21 mouse cellular contexts compared by ENCODE assay signal in genomic region chr12:118510989-118511388, GRCm38 (mm10).
"Had no signal": no experiment of that assay in that cellular context is flagged by ENCODE, and none has a peak within 500 bp of the region (broad histone marks: within the 10 kb centered on the region; RNA-seq: fewer than 3 reads in every experiment).

No protein-coding gene starts in this region.

- DNase-seq: liver, embryonic 13.5 days; liver, postnatal 0 days; lung, adult 2 months; lung, postnatal 14 days; lung, postnatal 36 days; midbrain, embryonic 14.5 days; retina, postnatal 1 day; right cerebral cortex, adult 18-20 months; spleen, adult 18-20 months; thymus, adult 18-20 months; thymus, postnatal 14 days; thymus, postnatal 36 days had no signal

- H3K9ac ChIP-seq: liver, embryonic 13.5 days; liver, embryonic 15.5 days; liver, postnatal 0 days; lung, embryonic 15.5 days; midbrain, embryonic 12.5 days had no signal

- H3K27ac ChIP-seq: liver, embryonic 13.5 days; liver, embryonic 15.5 days; lung, embryonic 15.5 days; macrophage; midbrain, embryonic 10.5 days; midbrain, embryonic 12.5 days had no signal

- H3K4me1 ChIP-seq: liver, embryonic 13.5 days; liver, embryonic 15.5 days; lung, embryonic 15.5 days had no signal

- H3K36me3 ChIP-seq: liver, embryonic 13.5 days; liver, embryonic 15.5 days; lung, embryonic 15.5 days; midbrain, embryonic 10.5 days; midbrain, embryonic 12.5 days had no signal

- H3K9me3 ChIP-seq: liver, embryonic 13.5 days; liver, embryonic 15.5 days; lung, embryonic 15.5 days; midbrain, embryonic 10.5 days; midbrain, embryonic 12.5 days had no signal

- H3K4me2 ChIP-seq: liver, embryonic 13.5 days; liver, embryonic 15.5 days; lung, embryonic 15.5 days; midbrain, embryonic 12.5 days had no signal

- H3K4me3 ChIP-seq: liver, embryonic 13.5 days; liver, embryonic 15.5 days; lung, embryonic 15.5 days; megakaryocyte, embryonic 14.5 days; midbrain, embryonic 10.5 days; midbrain, embryonic 12.5 days; myocyte had no signal

- H3K27me3 ChIP-seq: liver, embryonic 13.5 days; liver, embryonic 15.5 days; lung, embryonic 15.5 days had no signal

- ATAC-seq: liver, postnatal 0 days; lung, postnatal 0 days; midbrain, embryonic 16.5 days had no signal
